Mouse (Mus musculus) adrenal gland, postnatal 4 days (tissue): ENCODE measurements at regions not wholly inside any gene's neighbourhood (a gene's known extent, or its start where the extent isn't known, plus 50 kb on each side); places are given as distances from the start of the nearest gene placed in this dataset.

Experiments
- DNase-seq, 2 experiments: peaks; one replicate each; pipeline ENCODE4 v3.0.0; 2021 to 2022; ENCODE audit warnings: low spot score in 2 of 2, mixed read lengths in 2 of 2

- no peak for DNase-seq
Measured at GRCm38 (mm10) chr16:77239176-77239790, 225.8 kb downstream of the Usp25 start.

- no peak for DNase-seq
Measured at GRCm38 (mm10) chr16:77238358-77239175, 225.1 kb downstream of the Usp25 start.

GRCm38 (mm10) chr16:77237631-77238357, 224.3 kb downstream of the Usp25 start:
- DNase-seq = no peak

- no peak for DNase-seq
Measured at GRCm38 (mm10) chr16:77237272-77237603, 223.7 kb downstream of the Usp25 start.

- no peak for DNase-seq
Measured at GRCm38 (mm10) chr16:77236509-77237271, 223.2 kb downstream of the Usp25 start.

DNA sequence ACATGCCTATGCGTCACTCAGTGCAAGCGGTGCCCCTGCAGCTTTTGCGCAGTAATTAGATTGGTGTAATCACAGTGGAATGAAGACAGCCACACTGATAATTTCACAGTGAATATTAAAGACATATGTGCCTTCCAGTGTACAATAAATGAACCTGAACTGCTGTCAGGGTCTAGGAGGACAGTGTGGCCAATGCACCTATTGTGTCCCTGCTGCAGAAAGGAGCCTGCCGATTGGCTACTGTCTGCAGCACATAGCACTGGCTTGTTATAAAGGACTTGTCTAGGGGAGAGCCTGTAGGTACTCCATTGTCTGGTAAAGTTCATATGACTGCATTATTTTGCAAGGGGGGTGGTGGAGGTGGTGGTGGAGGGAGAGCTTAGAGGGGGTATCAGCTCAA, 222.5 kb downstream of the Usp25 start:
- DNase-seq = no peak

DNA sequence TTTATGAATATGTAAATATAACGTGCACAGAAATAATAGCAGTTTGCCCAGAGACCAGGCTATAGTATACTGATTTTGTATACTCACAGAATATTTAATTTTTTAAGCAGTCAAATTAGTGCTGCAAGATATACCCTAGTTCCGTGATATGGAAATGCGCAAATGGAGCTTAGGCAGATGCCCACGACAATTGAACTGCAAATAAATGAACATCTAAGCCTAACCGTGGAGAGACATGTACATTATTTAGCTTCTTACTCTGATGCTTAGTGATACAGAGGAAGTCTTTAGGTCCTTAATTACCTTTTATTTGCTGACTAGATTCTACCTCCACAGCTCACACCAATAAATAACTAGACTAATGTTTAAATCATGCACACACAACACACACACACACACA, 221.9 kb downstream of the Usp25 start:
- DNase-seq = no peak
